Mouse (Mus musculus): ENCODE data around the gene Ctns. TPM values are rescaled to one million over a fixed set of nuclear protein-coding genes. Genes with fewer than 3 reads are reported as not detected.

Gene Ctns
- polyA plus RNA-seq, 1 experiment from 2014 or later: 7.5 TPM

GRCm38 (mm10) chr11:73187231-73187630 is 11.6 kb downstream of the Ctns start:
- 74% methylated on average over 6 of the region's 6 CpGs for WGBS (ENCODE audit: insufficient replicate concordance)
- H3K36me3 ChIP-seq: peaks cover 44% of the 10 kb centered on the region

GRCm38 (mm10) chr11:73185872-73186615 is 12.8 kb downstream of the Ctns start:
- Histone ChIP-seq H3K27ac (no peak overlapping the region), H3K36me3 (peaks cover 39% of the 10 kb centered on the region), H3K9me3 (replicated peaks) (no peaks in the 10 kb centered on the region), H3K9ac (no peak overlapping the region), H3K4me1 (no peaks in the 10 kb centered on the region), H3K27me3 (replicated peaks) (no peaks in the 10 kb centered on the region), H3K4me3 (no peak overlapping the region), H3K4me2 (no peak overlapping the region)
- ATAC-seq: no peak
- WGBS (ENCODE audit: insufficient replicate concordance): 66% methylated on average over 10 of the region's 10 CpGs

More at GRCm38 (mm10) chr11:73187231-73187630, 11.6 kb downstream of the Ctns start:
- Histone ChIP-seq H3K27ac (no peak overlapping the region), H3K4me2 (no peak overlapping the region), H3K4me1 (no peaks in the 10 kb centered on the region), H3K9ac (no peak overlapping the region), H3K27me3 (replicated peaks) (no peaks in the 10 kb centered on the region), H3K4me3 (no peak overlapping the region), H3K9me3 (replicated peaks) (no peaks in the 10 kb centered on the region)
- no peak for ATAC-seq

- peak overlapping the region; percentile 94 for H3K4me3 ChIP-seq
- peak overlapping the region; percentile 77 for H3K9ac ChIP-seq
- H3K4me1 ChIP-seq: peaks cover 33% of the 10 kb centered on the region
- H3K36me3 ChIP-seq: peaks cover 35% of the 10 kb centered on the region
- no peaks in the 10 kb centered on the region for H3K27me3 ChIP-seq (replicated peaks)
- no peak for ATAC-seq
- no peaks in the 10 kb centered on the region for H3K9me3 ChIP-seq (replicated peaks)
- peak overlapping the region; percentile 94 for H3K4me2 ChIP-seq
- 28% methylated on average over 2 of the region's 2 CpGs for WGBS (ENCODE audit: insufficient replicate concordance)
- H3K27ac ChIP-seq: peak overlapping the region; percentile 82; the same call in 1 of the 2 replicates
Measured at GRCm38 (mm10) chr11:73177895-73178294, 20.9 kb downstream of the Ctns start.

GRCm38 (mm10) chr11:73177509-73177875 is 21.4 kb downstream of the Ctns start:
- peak overlapping the region; percentile 94 for H3K4me2 ChIP-seq
- H3K36me3 ChIP-seq: peaks cover 36% of the 10 kb centered on the region
- no peaks in the 10 kb centered on the region for H3K9me3 ChIP-seq (replicated peaks)
- H3K9ac ChIP-seq: peak overlapping the region; percentile 77
- 0% methylated on average over 24 of the region's 28 CpGs for WGBS (ENCODE audit: insufficient replicate concordance)
- H3K4me3 ChIP-seq: peak overlapping the region; percentile 94
- peak overlapping the region; percentile 82 for H3K27ac ChIP-seq
- H3K27me3 ChIP-seq (replicated peaks): no peaks in the 10 kb centered on the region
- peak; percentile 45; the same call in 1 of the 2 replicates for ATAC-seq
- peaks cover 37% of the 10 kb centered on the region for H3K4me1 ChIP-seq

GRCm38 (mm10) chr11:73176608-73177508 is 22.0 kb downstream of the Ctns start, which contains the start of the genes Emc6 and Tax1bp3:
Gene Emc6, minus strand, starts transcription at chr11:73177037.
Gene Tax1bp3, plus strand, starts transcription at chr11:73177083.
- peak within 1 kb of the TSS; percentile 94 for H3K4me3 ChIP-seq
- H3K9me3 ChIP-seq (replicated peaks): no peaks in the 10 kb centered on the region
- no peaks in the 10 kb centered on the region for H3K27me3 ChIP-seq (replicated peaks)
- peak within 1 kb of the TSS; percentile 94 for H3K9ac ChIP-seq
- peak; percentile 98 for ATAC-seq
- peaks cover 43% of the 10 kb centered on the region for H3K4me1 ChIP-seq
- peak within 1 kb of the TSS; percentile 94 for H3K4me2 ChIP-seq
- peak within 1 kb of the TSS; percentile 83 for H3K27ac ChIP-seq
- under 1% methylated on average over 81 of the region's 81 CpGs for WGBS (ENCODE audit: insufficient replicate concordance)
- peaks cover 38% of the 10 kb centered on the region for H3K36me3 ChIP-seq

GRCm38 (mm10) chr11:73176186-73176585 is 22.7 kb downstream of the Ctns start:
- Histone ChIP-seq H3K27me3 (replicated peaks) (no peaks in the 10 kb centered on the region), H3K4me2 (peak overlapping the region; percentile 94), H3K9me3 (replicated peaks) (no peaks in the 10 kb centered on the region), H3K4me1 (peaks cover 50% of the 10 kb centered on the region), H3K27ac (peak overlapping the region; percentile 83), H3K9ac (peak overlapping the region; percentile 94), H3K4me3 (peak overlapping the region; percentile 94), H3K36me3 (peaks cover 44% of the 10 kb centered on the region)
- under 1% methylated on average over 15 of the region's 15 CpGs for WGBS (ENCODE audit: insufficient replicate concordance)
- ATAC-seq: no peak

GRCm38 (mm10) chr11:73175612-73176011 is 23.2 kb downstream of the Ctns start:
- no peak for ATAC-seq
- Histone ChIP-seq H3K4me1 (peaks cover 51% of the 10 kb centered on the region), H3K9ac (peak overlapping the region; percentile 94), H3K9me3 (replicated peaks) (no peaks in the 10 kb centered on the region), H3K4me3 (peak overlapping the region; percentile 94), H3K36me3 (peaks cover 48% of the 10 kb centered on the region), H3K27me3 (replicated peaks) (no peaks in the 10 kb centered on the region), H3K27ac (peak overlapping the region; percentile 83; the same call in 1 of the 2 replicates), H3K4me2 (peak overlapping the region; percentile 94)
- 34% methylated on average over 8 of the region's 8 CpGs for WGBS (ENCODE audit: insufficient replicate concordance)

GRCm38 (mm10) chr11:73172186-73172585 is 26.7 kb downstream of the Ctns start:
- Histone ChIP-seq H3K9me3 (replicated peaks) (no peaks in the 10 kb centered on the region), H3K36me3 (peaks cover 54% of the 10 kb centered on the region), H3K27ac (no peak overlapping the region), H3K9ac (no peak overlapping the region), H3K4me1 (peaks cover 38% of the 10 kb centered on the region), H3K27me3 (replicated peaks) (no peaks in the 10 kb centered on the region), H3K4me2 (no peak overlapping the region), H3K4me3 (no peak overlapping the region)
- WGBS (ENCODE audit: insufficient replicate concordance): 61% methylated on average over 5 of the region's 5 CpGs
- no peak for ATAC-seq

- H3K4me3 ChIP-seq: no peak overlapping the region
- H3K9ac ChIP-seq: no peak overlapping the region
- H3K4me2 ChIP-seq: no peak overlapping the region
- peaks cover 38% of the 10 kb centered on the region for H3K4me1 ChIP-seq
- peaks cover 46% of the 10 kb centered on the region for H3K36me3 ChIP-seq
- WGBS (ENCODE audit: insufficient replicate concordance): 32% methylated on average over 4 of the region's 4 CpGs
- peak; percentile 40 for ATAC-seq
- no peaks in the 10 kb centered on the region for H3K9me3 ChIP-seq (replicated peaks)
- H3K27me3 ChIP-seq (replicated peaks): no peaks in the 10 kb centered on the region
- H3K27ac ChIP-seq: no peak overlapping the region
Measured at GRCm38 (mm10) chr11:73169231-73169630, 29.6 kb downstream of the Ctns start.

- Histone ChIP-seq H3K36me3 (peaks cover 39% of the 10 kb centered on the region), H3K27me3 (replicated peaks) (no peaks in the 10 kb centered on the region), H3K4me2 (no peak overlapping the region), H3K9ac (no peak overlapping the region), H3K4me3 (no peak overlapping the region), H3K4me1 (peaks cover 37% of the 10 kb centered on the region), H3K27ac (no peak overlapping the region), H3K9me3 (replicated peaks) (no peaks in the 10 kb centered on the region)
- 75% methylated on average over 6 of the region's 6 CpGs for WGBS (ENCODE audit: insufficient replicate concordance)
- no peak for ATAC-seq
Measured at GRCm38 (mm10) chr11:73168576-73168975, 30.3 kb downstream of the Ctns start.

- Histone ChIP-seq H3K9me3 (replicated peaks) (no peaks in the 10 kb centered on the region), H3K36me3 (peaks cover 34% of the 10 kb centered on the region), H3K27ac (no peak overlapping the region), H3K9ac (no peak overlapping the region), H3K27me3 (replicated peaks) (no peaks in the 10 kb centered on the region), H3K4me1 (peaks cover 37% of the 10 kb centered on the region), H3K4me3 (no peak overlapping the region), H3K4me2 (no peak overlapping the region)
- no peak for ATAC-seq
- WGBS (ENCODE audit: insufficient replicate concordance): 83% methylated on average over 8 of the region's 8 CpGs
Measured at GRCm38 (mm10) chr11:73168071-73168470, 30.8 kb downstream of the Ctns start.

- H3K4me3 ChIP-seq: no peak overlapping the region
- no peak for ATAC-seq
- H3K9ac ChIP-seq: no peak overlapping the region
- H3K9me3 ChIP-seq (replicated peaks): no peaks in the 10 kb centered on the region
- whole genome bisulfite sequencing (ENCODE audit: insufficient replicate concordance): 19% methylated on average over 5 of the region's 5 CpGs
- no peak overlapping the region for H3K27ac ChIP-seq
- H3K36me3 ChIP-seq: no peaks in the 10 kb centered on the region
- peaks cover 44% of the 10 kb centered on the region for H3K27me3 ChIP-seq (replicated peaks)
- H3K4me1 ChIP-seq: peaks cover 22% of the 10 kb centered on the region; the same call in 1 of the 2 replicates
- no peak overlapping the region for H3K4me2 ChIP-seq
Measured at GRCm38 (mm10) chr11:73162284-73162683, 36.6 kb downstream of the Ctns start.

Measured in liver, embryonic 12.5 days (tissue).